Mouse (Mus musculus): ENCODE data around the gene Adamts18.
A peak's percentile ranks its signal among the peaks of the same experiment; 100 is the strongest.

Gene Adamts18

DNA sequence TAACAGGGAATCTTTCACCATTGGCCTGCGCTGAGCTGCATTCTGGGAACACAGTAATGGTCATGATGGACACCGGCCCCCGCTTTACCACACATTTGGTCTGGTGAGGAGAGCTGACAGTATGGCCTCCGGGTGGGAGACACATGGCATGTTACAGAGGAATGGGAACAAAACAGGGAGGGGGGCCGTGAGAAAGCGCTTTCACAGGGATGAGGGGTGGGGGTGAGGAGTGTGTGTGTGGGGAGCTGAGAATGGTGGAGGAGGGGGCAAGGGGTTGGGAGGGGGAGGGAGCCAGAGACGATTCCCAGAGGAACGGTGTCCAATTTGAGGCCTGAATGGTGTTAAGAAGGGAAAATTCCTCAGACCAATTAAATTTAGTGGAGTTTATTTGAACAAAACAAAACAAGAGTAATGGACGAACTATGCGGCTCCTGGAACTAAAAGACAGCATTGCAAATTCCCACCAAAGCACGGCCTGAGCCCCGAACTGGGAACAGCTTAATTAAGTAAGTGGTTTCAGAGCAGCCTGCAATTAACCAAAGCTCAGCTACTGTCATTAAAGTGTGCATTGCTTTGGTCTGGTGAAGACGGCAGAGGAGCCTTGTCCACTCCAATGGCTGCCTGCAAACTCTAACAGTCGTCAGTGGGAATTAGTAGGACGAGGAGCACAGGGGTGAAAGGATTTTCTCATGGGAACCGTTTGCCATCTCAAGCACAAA, 181.7 kb downstream of the Adamts18 start:
- no peak for DNase-seq (ENCODE audit: extremely low read depth, insufficient read length, low spot score)

DNA sequence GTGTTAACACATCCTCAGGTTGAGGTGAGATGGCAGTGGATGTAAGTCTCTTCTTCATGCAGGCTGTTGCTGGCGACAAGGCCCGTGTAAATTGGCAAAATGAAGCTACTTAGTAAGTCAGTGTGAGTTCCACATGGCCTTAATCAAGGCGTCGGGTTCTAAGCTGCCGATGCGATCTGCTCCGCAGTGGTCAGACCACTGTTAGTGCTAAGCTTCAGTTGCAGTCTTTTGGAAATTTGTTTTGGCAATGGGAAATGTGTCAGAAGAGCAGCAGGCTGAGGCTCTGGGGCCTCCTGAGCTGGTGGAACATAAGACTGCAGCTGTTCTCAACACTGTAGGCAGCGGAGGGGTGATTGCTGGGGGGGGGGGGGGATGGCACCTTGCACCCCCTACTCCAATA, 182.6 kb downstream of the Adamts18 start:
- DNase-seq (ENCODE audit: extremely low read depth, insufficient read length, low spot score), result no peak

DNA sequence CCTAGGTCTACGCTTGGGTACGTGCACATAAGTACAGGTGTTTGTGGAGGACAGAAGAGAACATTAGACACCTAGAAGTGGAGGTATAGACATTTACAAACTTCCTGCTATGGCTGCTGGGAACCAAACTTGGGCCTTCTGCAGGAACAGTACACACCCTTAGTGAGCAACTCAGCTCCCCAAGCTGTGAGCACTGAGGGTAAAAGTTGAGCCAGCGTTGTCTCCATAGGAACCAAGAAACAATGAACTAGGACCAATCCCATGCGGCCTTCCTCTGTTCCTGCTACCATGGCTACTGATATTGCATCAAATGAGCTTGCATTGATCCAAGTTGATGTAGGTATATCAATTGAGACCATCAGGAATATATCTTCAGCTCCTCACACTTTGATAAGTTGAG, 183.5 kb downstream of the Adamts18 start:
- no peak for DNase-seq (ENCODE audit: extremely low read depth, insufficient read length, low spot score)

DNA sequence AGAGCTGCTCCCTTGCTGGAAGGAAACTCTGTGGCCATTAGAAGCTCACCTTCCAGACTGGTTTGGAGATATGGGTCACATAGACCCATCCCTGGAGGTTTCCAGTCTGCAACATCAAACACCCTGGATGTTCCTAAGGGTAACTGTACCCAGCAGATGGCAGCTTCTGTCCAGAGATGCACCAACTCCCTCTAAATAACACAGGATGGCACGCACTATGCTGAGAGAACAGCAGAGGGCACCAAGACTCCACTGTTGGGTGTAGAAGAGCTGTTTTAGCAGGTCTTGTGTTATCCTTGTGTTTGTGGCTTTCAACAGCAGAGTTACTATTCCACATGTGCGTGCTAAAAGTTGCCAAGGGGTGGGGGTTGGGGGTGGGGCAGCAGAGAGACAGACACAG, 184.0 kb downstream of the Adamts18 start:
- peak; percentile 54 for DNase-seq (ENCODE audit: extremely low read depth, insufficient read length, low spot score)

DNA sequence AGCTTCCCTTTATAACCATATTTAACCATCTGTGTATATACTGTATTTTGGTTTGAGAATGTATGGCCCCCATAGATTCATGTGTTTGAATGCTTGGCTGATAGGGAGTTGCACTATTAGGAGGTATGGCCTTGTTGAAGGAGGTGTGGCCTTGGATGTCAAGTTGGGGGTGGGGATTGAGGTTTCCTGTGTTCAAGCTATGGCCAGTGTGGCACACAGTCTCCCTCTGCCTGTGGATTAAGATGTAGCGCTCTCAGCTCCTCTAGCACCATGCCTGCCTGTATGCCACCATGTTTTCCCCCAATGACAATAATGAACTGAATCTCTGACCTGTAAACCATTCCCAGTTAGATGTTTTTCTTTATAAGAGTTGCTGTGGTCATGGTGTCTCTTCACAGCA, 188.4 kb downstream of the Adamts18 start:
- no peak for DNase-seq (ENCODE audit: extremely low read depth, insufficient read length, low spot score)

DNA sequence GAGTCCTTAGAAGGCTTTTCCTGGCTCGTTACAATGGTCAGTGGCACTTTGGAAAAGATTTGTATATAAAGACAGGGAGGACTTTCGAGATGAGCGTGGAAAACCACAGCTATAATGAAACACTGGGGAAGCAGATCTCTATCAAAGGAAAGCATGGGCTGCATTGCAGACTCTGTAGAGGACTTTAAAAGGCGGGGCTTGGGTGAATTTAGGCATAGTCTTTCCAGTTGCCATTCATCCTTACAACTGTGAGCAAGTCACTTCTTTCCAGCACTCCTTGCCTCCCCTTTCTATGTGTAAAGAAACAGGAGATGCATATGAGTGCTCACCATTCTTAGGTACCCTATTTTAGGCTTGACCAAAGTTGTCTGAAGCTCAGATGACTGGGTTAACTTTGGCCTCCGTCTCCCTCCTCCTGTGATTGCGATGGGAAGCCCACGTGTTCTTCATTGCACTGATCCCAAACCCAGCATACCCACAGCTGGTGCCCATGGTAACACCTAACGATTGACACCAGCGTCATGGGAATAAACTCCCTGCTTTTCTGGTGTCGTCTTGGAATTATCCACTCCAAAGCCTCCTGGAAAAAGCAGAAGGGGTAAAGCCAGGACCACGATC, 191.7 kb downstream of the Adamts18 start:
- no peak for DNase-seq (ENCODE audit: extremely low read depth, insufficient read length, low spot score)

DNA sequence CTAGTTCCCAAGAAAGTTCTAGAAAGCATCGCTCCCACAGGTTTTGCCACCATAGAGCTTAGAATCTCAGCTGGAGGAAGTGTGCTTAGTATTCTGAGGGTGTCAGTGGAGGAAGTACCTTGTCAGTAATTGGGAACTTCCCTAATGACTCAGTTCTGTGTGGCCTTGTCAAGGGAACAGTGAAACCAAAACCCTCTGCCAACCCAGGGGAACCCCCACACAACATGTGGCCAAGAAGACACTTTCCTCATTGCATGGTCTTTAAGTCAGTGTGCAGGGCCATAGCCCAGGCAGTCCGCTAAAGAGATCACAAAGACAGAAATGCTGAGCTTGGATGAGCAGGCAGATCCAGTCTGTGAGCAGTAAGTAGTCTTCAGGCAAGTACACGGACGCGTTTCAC, 192.4 kb downstream of the Adamts18 start:
- no peak for DNase-seq (ENCODE audit: extremely low read depth, insufficient read length, low spot score)

DNA sequence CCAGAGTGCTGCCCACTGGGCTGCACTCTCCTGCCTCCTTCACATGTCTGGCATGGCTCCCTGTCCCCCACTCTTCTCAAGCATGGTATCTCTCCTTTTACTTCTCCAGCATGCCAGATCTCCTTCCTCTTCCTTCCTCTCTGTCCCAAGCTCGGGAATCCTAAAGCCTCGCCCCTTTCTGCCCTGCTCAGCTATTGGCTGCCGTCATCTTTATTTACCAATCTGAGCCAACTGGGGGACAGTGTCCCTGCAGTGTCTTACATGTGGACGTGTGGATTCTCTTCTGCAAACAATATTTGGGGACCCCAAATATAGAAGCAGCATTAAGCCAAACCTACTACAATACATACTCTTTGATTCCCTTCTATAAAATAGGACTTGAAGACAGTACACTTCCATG, 195.4 kb downstream of the Adamts18 start:
- DNase-seq (ENCODE audit: extremely low read depth, insufficient read length, low spot score), result no peak

DNA sequence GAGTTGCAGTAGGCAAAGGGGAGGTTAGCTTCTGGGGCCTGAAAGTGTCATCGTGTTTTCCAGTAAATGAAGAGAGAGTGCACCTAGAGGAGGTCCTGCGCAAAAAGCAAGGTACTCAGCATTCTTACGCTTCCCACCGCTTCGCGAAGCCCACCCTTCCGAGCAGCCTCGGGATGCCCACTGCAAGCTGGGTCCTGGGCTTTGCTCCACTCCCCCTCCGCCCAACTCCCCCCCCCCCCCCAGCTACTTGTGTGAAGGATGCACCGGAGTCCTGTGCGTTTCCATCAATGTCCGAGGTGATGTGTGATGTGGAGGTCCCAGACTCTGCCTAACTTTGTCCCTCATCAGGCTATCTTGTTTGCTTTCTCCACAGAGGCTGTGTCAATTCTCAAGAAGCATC, 196.1 kb downstream of the Adamts18 start:
- DNase-seq (ENCODE audit: extremely low read depth, insufficient read length, low spot score), result no peak

Data from 3134 (cell line).